In genomic region chr11:72952697-72953096, GRCm38 (mm10) we compare ENCODE assay signal across 12 mouse cellular contexts. TPM values are rescaled to one million over a fixed set of nuclear protein-coding genes. Genes with fewer than 3 reads are reported as not detected.
DNase-seq lines count a peak whose midpoint lies in the region; ATAC-seq lines count a peak whose summit lies in the region.
"Had no signal": no experiment of that assay in that cellular context is flagged by ENCODE, and none has a peak within 500 bp of the region (broad histone marks: within the 10 kb centered on the region; RNA-seq: fewer than 3 reads in every experiment).

No protein-coding gene starts in this region.

- H3K27me3 ChIP-seq in hindbrain, embryonic 12.5 days: no peaks in the 10 kb centered on the region
- no peaks in the 10 kb centered on the region for H3K27me3 ChIP-seq in hindbrain, embryonic 11.5 days (ENCODE audit: control insufficient read depth, insufficient read depth, low read length)
- H3K27me3 ChIP-seq in lung, embryonic 16.5 days (ENCODE audit: control insufficient read depth, insufficient read depth, low read depth, low read length): no peaks in the 10 kb centered on the region
- H3K27me3 ChIP-seq in heart, embryonic 16.5 days (ENCODE audit: control insufficient read depth, insufficient read depth, low read length): no peaks in the 10 kb centered on the region
- no peaks in the 10 kb centered on the region for H3K27me3 ChIP-seq in splenic B cell, adult 2 months (ENCODE audit: control insufficient read depth, insufficient read depth, low read length, poor library complexity, severe bottlenecking)

- no peaks in the 10 kb centered on the region for H3K36me3 ChIP-seq in hindbrain, embryonic 12.5 days
- no peaks in the 10 kb centered on the region for H3K36me3 ChIP-seq in hindbrain, embryonic 11.5 days (ENCODE audit: control insufficient read depth, insufficient read depth, low read length)
- H3K36me3 ChIP-seq in lung, embryonic 16.5 days (ENCODE audit: control insufficient read depth, insufficient read depth, low read length): no peaks in the 10 kb centered on the region
- no peaks in the 10 kb centered on the region for H3K36me3 ChIP-seq in heart, embryonic 16.5 days (ENCODE audit: control insufficient read depth, insufficient read depth)
- no peaks in the 10 kb centered on the region for H3K36me3 ChIP-seq in splenic B cell, adult 2 months (ENCODE audit: control insufficient read depth, insufficient read depth, low read length, poor library complexity, severe bottlenecking)

- no peak overlapping the region for H3K4me3 ChIP-seq in hindbrain, embryonic 12.5 days
- H3K4me3 ChIP-seq in hindbrain, embryonic 11.5 days (ENCODE audit: low read depth, low read length): no peak overlapping the region
- no peak overlapping the region for H3K4me3 ChIP-seq in lung, embryonic 16.5 days (ENCODE audit: low read length)
- H3K4me3 ChIP-seq in heart, embryonic 16.5 days (ENCODE audit: low read length): no peak overlapping the region

- no peaks in the 10 kb centered on the region for H3K9me3 ChIP-seq in hindbrain, embryonic 12.5 days (replicated peaks)
- no peaks in the 10 kb centered on the region for H3K9me3 ChIP-seq in hindbrain, embryonic 11.5 days (ENCODE audit: control insufficient read depth, low read length)
- no peaks in the 10 kb centered on the region for H3K9me3 ChIP-seq in lung, embryonic 16.5 days (ENCODE audit: control insufficient read depth, low read length)
- H3K9me3 ChIP-seq in heart, embryonic 16.5 days (replicated peaks; ENCODE audit: control insufficient read depth, low read length): no peaks in the 10 kb centered on the region

- peaks cover 6% of the 10 kb centered on the region for H3K4me1 ChIP-seq in hindbrain, embryonic 12.5 days
- H3K4me1 ChIP-seq in hindbrain, embryonic 11.5 days (replicated peaks; ENCODE audit: control insufficient read depth, insufficient read depth, low read length): no peaks in the 10 kb centered on the region
- peaks cover 41% of the 10 kb centered on the region for H3K4me1 ChIP-seq in lung, embryonic 16.5 days (replicated peaks; ENCODE audit: control insufficient read depth, insufficient read depth, low read length)
- H3K4me1 ChIP-seq in heart, embryonic 16.5 days (ENCODE audit: control insufficient read depth, insufficient read depth, low read length): peaks cover 35% of the 10 kb centered on the region

- H3K4me2 ChIP-seq in hindbrain, embryonic 12.5 days (replicated peaks): no peak overlapping the region
- H3K4me2 ChIP-seq in hindbrain, embryonic 11.5 days (replicated peaks; ENCODE audit: low read depth, low read length): no peak overlapping the region
- no peak overlapping the region for H3K4me2 ChIP-seq in lung, embryonic 16.5 days (ENCODE audit: low read depth, low read length)
- H3K4me2 ChIP-seq in heart, embryonic 16.5 days (ENCODE audit: low read depth, low read length): no peak overlapping the region

- no peak for ATAC-seq in hindbrain, embryonic 12.5 days (ENCODE audit: low FRiP score)
- no peak for ATAC-seq in hindbrain, embryonic 11.5 days (ENCODE audit: low FRiP score)
- ATAC-seq in lung, embryonic 16.5 days (ENCODE audit: low read depth): peak; percentile 11; the same call in 1 of the 2 replicates
- no peak for ATAC-seq in heart, embryonic 16.5 days (replicated peaks; ENCODE audit: extremely low read depth, insufficient read depth, low FRiP score)
- ATAC-seq: forebrain, embryonic 16.5 days had no signal

- H3K9ac ChIP-seq in hindbrain, embryonic 12.5 days: no peak overlapping the region
- H3K9ac ChIP-seq in hindbrain, embryonic 11.5 days (ENCODE audit: low read depth, low read length): no peak overlapping the region
- H3K9ac ChIP-seq in lung, embryonic 16.5 days (ENCODE audit: low read length): peak overlapping the region; percentile 21
- H3K9ac ChIP-seq in heart, embryonic 16.5 days (ENCODE audit: low read length): no peak overlapping the region

- DNase-seq in hindbrain, embryonic 11.5 days (ENCODE audit: low spot score): no peak
- no peak for DNase-seq in lung, postnatal 4 days
- peak; percentile 32 for DNase-seq in splenic B cell, adult 2 months (ENCODE audit: low read depth, low spot score)
- DNase-seq in cerebellum, postnatal 4 days (ENCODE audit: low spot score in 2 of 2): no peak
- DNase-seq: cerebellum, adult 9-10 months; right cerebral cortex, postnatal 25 days; thymus, postnatal 25 days had no signal

- 0 out of 2 replicates have a peak overlapping the region, but pooled peaks have one; percentile 13 for H3K27ac ChIP-seq in hindbrain, embryonic 12.5 days
- H3K27ac ChIP-seq in hindbrain, embryonic 11.5 days (ENCODE audit: low read depth, low read length): no peak overlapping the region
- H3K27ac ChIP-seq in lung, embryonic 16.5 days (ENCODE audit: low read length): peak overlapping the region; percentile 87
- peak overlapping the region; percentile 50 for H3K27ac ChIP-seq in heart, embryonic 16.5 days (ENCODE audit: low read length)

- WGBS in hindbrain, embryonic 12.5 days: 91% methylated on average over 6 of the region's 6 CpGs
- 92% methylated on average over 6 of the region's 6 CpGs for WGBS in hindbrain, embryonic 11.5 days
- 79% methylated on average over 6 of the region's 6 CpGs for WGBS in lung, embryonic 16.5 days
- WGBS in heart, embryonic 16.5 days: 83% methylated on average over 6 of the region's 6 CpGs

RNA-seq across cellular contexts. Expression of gene Atp2a3, which starts 8.3 kb away (rescaled TPM):
- 2.2 and 2.4 TPM in 2 replicates for polyA plus RNA-seq in hindbrain, embryonic 12.5 days (2016; fragmentation: Nextera tagmentation; extraction: Ambion mirVana)
- 0.68 and 1.4 TPM in 2 replicates for polyA plus RNA-seq in hindbrain, embryonic 11.5 days (2014; fragmentation: Nextera tagmentation; extraction: Ambion mirVana)
- 21.7 and 23.2 TPM in 2 replicates for polyA plus RNA-seq in lung, embryonic 16.5 days (2015; fragmentation: Nextera tagmentation; extraction: Ambion mirVana)
- 9.0 and 14.9 TPM in 2 replicates for polyA plus RNA-seq in heart, embryonic 16.5 days (2015; fragmentation: Nextera tagmentation; extraction: Ambion mirVana)

RNA-seq across cellular contexts. Expression of gene P2rx1, which starts 46.2 kb away (rescaled TPM):
- polyA plus RNA-seq in hindbrain, embryonic 12.5 days (2016; fragmentation: Nextera tagmentation; extraction: Ambion mirVana): 0.81 and 1.2 TPM in 2 replicates
- polyA plus RNA-seq in hindbrain, embryonic 11.5 days (2014; fragmentation: Nextera tagmentation; extraction: Ambion mirVana): 1.4 and 2.4 TPM in 2 replicates
- 2.2 and 2.6 TPM in 2 replicates for polyA plus RNA-seq in lung, embryonic 16.5 days (2015; fragmentation: Nextera tagmentation; extraction: Ambion mirVana)
- polyA plus RNA-seq in heart, embryonic 16.5 days (2015; fragmentation: Nextera tagmentation; extraction: Ambion mirVana): 3.0 and 5.6 TPM in 2 replicates
- polyA plus RNA-seq: inflammation-experienced regulatory T-cells, adult 6 months had no signal
